Mouse (Mus musculus) adrenal gland, postnatal 10 days (tissue): ENCODE measurements around the gene Fbxw7. TPM values are rescaled to one million over a fixed set of nuclear protein-coding genes. Genes with fewer than 3 reads are reported as not detected.

Experiments used
- DNase-seq: peaks from one replicate; pipeline ENCODE4 v3.0.0; 2021; ENCODE audit warnings: mixed read lengths
- total RNA-seq, 2 experiments: library from RNA; stranded (reverse); gene quantifications; 2 replicates each; pipeline ENCODE4 v1.2.3; 2021

Gene Fbxw7
- total RNA-seq, 2 experiments from 2014 or later = 14.2 to 16.8 TPM

GRCm38 (mm10) chr3:84890983-84891382 is 75.9 kb downstream of the Fbxw7 start:
- DNase-seq = peak; percentile 72

DNA sequence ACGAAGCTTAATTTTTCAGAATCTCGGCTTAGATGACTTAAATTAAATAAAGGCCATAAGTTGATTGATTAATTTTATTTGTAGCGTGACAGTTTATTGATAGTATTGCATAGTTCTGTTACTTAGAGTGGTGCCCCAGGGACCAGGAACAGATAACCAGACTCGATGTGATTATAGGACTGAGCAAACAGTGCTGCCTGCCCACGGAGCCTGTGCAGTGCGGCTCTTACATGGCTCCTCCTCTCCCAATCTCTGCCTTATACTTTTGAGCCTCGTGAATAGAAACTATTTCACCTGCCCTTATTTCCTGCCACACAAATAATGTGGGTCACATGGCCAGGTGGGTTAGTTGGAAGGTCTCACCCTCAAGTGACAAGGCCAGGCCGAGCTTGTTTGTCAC is 82.9 kb downstream of the Fbxw7 start:
- DNase-seq = no peak

GRCm38 (mm10) chr3:84906528-84906927 is 91.5 kb downstream of the Fbxw7 start:
- DNase-seq = peak; percentile 31

GRCm38 (mm10) chr3:84914284-84914683 is 99.2 kb downstream of the Fbxw7 start:
- no peak for DNase-seq

- DNase-seq = no peak
Measured at GRCm38 (mm10) chr3:84917903-84918679, 103.0 kb downstream of the Fbxw7 start.

- DNase-seq = peak; percentile 51
Measured at GRCm38 (mm10) chr3:84921704-84922420, 106.8 kb downstream of the Fbxw7 start.

DNA sequence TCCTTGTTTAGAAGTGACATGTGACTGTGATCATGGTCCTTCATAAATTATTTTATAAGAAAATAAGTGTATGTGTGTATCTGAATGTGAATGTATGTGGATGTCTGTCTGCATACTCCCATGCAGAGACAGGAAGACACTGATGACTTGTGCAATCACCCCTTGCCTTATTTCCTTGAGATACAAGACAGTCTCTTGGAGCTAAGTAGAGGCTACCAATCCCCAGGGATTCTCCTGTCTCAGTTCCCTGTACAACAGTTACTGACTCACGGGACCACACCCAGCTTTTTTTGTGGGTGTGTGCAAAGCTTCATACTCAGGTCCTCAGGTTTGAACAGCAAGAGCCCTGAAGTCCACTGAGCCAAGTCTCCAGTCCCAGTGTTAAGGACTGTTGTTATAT is 108.2 kb downstream of the Fbxw7 start:
- DNase-seq = no peak

GRCm38 (mm10) chr3:84923670-84924069 is 108.6 kb downstream of the Fbxw7 start:
- DNase-seq = no peak

- DNase-seq = no peak
Measured at GRCm38 (mm10) chr3:84925229-84925628, 110.2 kb downstream of the Fbxw7 start.

DNA sequence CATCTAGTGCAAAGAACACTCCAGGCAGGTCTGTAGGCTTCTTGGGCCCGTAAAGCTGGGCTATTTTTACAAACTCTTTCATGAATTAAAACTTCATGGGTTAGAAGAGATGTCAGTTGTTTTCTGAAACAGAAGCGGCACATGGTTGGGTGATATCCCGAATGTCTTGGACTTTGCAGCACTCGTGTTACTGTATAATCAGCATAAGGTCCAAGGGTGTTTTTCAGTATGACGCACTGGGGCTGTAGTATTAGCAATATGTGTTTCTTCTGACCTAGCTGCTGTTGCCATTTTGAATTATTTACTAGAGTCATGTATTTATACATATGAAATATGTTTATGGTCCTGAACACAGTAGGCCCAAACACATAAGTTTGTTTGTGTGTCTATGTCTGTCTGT is 111.1 kb downstream of the Fbxw7 start:
- DNase-seq = no peak

DNA sequence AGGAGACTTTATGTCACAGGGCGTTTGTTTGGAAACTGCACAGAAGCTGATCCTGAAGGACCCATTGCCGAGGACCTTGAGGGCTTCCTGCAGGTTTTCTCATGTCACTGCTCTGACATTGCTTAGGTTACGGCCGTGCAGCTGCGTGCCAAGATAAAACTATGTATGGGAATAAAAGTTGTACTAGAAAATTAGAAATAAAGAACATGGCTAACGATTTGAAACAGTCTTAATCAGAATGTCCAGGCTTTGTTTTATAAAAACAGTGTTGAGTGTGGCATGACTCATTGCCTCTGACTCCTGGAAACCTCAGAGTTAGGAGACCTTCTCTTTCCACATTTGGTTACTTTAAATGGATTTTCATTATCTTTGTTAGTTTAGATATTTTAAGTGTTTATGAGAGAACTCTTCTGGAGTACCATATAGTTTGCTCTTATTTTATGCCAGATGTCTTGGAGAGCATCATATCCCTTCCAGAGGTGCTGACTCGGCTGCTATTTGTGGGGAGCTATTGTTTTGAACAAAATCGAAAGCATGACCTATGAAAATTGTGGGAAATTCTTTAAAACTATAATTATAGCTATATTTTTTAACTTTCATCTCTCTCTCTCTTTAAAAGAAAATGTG is 112.2 kb downstream of the Fbxw7 start:
- no peak for DNase-seq

DNA sequence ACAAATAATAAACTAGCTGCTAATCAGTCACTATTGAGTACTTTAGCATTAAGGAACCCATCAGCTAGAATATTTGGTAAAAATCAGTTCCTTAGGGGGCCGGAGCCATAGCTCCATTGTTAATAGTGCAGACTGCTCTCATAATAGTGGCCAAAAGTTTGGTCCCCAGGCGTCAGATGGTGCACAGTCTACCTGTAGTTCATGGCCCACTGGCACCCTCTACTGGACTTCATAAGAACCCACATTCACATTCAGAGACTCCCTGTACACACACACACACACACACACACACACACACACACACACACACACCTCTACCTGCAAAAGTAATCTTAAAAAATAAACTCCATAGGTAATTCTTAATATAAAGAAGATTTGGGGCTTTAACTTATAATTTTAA is 112.8 kb downstream of the Fbxw7 start:
- DNase-seq = no peak

DNA sequence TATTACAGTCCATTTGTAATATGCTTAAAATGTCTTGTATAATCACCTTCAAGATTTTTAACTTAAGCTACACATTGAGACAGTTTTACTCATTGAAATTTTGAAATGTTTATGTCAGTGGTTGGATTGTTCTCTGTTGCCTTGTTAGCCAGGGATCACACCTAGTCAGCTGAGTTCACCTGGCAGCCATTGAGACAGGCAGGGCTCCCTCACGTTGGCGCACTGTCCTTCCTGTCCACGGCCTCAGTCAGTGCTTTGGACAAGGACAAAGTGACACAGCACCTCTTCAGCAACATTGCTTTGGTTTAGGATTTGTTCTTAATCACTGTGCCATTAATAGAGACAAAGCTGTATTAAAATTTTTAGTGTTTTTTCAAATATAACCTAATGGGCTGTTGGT is 114.1 kb downstream of the Fbxw7 start:
- no peak for DNase-seq

DNA sequence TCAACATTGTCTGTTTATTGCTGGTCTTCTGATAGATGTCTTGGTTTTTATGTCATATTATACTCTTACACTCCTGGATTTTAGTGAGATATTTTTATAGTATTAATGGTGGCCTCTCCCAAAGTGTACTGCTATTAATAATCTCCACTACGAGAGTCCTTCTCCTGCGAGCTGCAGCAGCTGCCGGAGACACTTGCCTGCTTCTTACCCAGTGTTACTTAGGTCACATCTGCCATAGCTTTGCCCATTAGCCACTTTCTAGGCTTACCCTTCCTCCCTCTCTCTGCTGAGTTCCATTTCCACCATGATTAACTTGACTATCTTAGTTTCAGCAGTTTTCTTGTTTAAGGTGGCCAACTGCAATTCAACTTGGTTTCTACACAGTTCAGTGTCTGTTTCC is 115.6 kb downstream of the Fbxw7 start:
- DNase-seq = no peak

DNA sequence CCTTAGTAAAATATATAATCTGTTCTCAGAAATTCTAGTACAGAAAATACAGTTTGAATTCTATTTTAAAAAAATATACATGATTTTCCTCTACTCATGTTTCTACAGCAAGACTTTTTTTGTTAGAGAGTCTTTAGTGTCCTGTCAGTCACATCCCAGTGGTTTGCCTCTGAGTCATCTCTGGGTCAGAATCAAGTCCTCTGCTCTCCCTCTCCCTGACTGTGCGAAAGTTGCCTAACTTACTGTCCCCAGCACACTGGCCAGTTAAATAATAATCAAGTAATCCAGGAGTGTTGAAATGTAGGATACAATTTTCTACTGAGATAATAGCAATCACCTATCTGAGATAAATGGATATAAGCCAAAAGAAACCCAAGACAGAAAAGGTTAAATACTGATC is 120.7 kb downstream of the Fbxw7 start:
- DNase-seq = no peak

DNA sequence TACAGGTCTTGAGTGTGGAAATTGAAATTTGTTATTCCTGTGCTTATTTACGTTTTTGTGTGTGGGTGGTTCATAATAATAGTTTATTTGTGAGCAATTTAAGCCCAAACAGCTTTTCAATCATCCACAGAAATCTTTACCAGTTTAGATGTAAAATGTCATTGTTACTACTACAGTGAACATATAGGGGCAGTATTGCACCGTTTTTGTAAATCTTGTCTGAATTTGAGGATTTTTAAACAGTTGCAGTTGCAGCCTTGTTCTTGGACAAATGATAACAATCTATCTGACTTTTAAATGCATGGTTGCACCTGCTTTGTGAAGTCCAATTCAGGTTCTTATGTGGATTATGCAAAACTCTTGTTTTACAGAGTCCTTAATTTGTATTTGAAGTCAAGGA is 121.2 kb downstream of the Fbxw7 start:
- DNase-seq = no peak

- DNase-seq = no peak
Measured at GRCm38 (mm10) chr3:84936956-84937355, 121.9 kb downstream of the Fbxw7 start.

DNA sequence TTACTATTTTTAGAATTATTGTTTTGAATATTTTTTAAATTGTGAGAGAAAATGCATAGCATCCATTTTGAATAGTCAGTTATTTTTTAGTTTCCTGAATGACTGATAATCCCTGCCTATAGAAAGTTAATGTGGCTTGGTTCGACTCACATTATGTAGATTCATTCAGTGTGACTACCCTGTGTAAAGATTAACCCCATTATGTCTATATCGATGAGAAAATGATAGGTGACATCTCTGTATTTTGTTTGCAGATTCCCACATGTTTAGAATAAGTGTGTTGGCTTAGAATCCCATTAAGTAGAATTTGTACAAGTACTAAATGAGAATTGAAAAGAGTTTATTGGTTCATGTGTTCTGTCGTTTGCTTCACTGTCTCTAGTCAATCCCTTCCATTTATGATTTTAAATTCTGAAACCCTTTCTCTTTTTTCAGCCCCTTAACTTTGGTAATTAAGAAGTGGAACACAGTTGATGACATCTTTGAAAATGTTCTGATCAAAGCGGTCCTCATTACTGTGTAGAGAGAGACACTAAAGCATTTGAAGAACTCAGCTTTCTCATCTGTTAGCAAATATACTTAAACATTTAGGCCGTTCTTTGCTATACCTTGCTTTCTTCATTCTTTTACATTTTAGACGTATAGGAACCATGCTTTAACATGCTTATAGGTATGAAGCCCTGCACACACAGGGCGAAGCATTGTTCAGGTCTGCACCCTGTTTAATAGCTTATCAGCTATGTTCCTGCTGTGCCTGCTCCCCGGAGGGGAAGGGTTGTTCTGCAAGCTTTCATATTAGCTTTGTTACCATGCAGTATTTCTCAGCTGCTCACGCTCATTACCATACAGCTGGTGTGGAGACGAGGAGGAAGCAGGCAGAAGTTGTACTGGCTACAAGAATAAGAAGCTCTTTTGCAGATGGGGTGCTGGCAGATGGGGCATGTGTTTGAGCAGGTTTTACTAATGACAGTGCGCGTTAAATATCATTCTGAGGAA is 122.6 kb downstream of the Fbxw7 start:
- DNase-seq = peak; percentile 17

GRCm38 (mm10) chr3:84944933-84945332 is 129.9 kb downstream of the Fbxw7 start:
- no peak for DNase-seq

DNA sequence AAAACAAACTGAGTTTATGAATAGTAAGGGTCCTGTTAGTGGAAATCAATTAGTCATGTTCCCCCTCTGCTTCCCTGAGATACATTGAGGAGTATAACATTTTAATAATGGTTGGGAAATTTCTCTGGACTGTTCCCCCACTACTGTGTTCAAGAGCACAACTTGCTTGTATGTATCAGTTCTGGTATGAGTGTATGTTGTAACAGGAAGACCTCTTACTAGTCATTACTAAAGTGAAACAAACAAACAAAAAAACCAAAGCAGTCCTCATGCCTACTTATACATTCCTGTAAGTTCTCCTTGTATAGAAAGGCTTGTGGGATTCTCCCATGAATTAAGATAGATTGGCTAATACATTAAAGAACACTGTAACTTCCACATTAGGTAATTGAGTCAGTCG is 131.3 kb downstream of the Fbxw7 start:
- no peak for DNase-seq

DNA sequence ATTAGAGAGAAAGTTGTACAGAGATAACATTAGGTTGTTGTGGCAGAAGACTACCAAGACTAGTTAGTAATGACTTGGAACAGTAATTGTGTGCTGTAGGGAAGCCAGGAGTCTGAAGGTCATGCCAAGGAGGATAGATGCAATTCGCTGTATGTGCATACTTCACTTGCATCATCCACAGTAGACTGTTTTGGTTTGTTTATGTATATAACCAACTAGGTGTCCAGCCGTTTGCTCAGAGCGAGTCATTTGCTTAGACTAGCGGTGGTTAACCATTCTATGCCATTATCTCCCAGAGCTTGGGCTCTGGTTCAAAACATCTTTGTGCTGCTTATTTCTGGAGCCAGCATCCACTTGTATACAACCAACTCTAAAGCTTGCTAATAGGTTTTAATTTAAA is 134.3 kb downstream of the Fbxw7 start:
- DNase-seq = no peak

DNA sequence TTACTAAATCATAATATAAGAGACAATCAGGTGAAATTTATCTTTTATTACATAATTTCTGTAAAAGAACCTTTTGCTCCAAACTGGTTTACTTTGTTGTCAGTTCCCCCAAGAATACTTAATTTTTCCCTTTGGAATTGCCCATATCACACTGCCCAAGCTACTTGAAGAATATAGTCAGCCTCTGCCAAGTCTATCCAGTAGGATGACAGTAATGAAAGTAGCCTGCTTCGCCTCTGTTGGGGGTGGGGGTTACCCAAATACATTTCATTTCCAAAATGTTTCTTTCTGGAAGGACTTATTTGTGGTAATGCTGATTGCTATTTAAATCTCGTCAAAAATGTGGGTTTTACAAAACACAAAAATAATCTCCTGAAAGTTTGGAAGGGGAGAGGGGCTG is 136.6 kb downstream of the Fbxw7 start:
- DNase-seq = no peak
